Mouse (Mus musculus) ES-E14 (cell line): ENCODE measurements around the gene Htr1f.

Experiments used
- CHD2 ChIP-seq: IDR thresholded peaks from 2 replicates; pipeline ENCODE4 v1.6.1; 2014; ENCODE audit warnings: mild to moderate bottlenecking, low read depth, low read length, inconsistent platforms
- HCFC1 ChIP-seq: IDR thresholded peaks from 2 replicates; pipeline ENCODE4 v1.6.1; 2012; ENCODE audit warnings: low read length, inconsistent platforms, borderline replicate concordance; ENCODE audit not compliant: insufficient read depth
- MAFK ChIP-seq: IDR thresholded peaks from 2 replicates; pipeline ENCODE4 v1.6.1; 2014; ENCODE audit warnings: mild to moderate bottlenecking, low read depth, low read length, inconsistent platforms; ENCODE audit not compliant: insufficient read depth
- ZC3H11A ChIP-seq: IDR thresholded peaks from 2 replicates; pipeline ENCODE4 v1.6.1; 2012; ENCODE audit warnings: low read depth, mild to moderate bottlenecking, inconsistent platforms, low read length, borderline replicate concordance
- ZNF384 ChIP-seq: IDR thresholded peaks from 2 replicates; pipeline ENCODE4 v1.6.1; 2012; ENCODE audit warnings: low read depth, low read length, inconsistent platforms

DNA sequence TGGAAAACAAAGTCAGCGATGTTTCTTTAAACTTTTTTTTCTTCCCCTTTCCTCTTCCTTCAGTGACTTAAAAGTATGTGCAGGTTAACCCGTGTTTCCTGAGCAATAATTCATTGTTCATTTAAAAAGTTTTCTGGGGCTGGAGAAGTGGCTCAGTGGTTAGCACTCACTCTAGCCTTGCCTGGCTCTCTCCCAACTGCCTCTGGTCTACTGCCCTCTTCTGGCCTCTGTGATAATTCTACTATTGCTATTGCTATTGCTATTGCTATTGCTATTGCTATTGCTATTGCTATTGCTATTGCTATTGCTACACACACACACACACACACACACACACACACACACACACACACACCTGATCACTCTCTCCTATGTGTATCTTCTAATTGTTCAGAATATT, 206.6 kb downstream of the Htr1f start:
- TF ChIP-seq CHD2 (no peak), HCFC1 (no peak), MAFK (no peak), ZC3H11A (peak; percentile 66; the same call in 1 of the 2 replicates), ZNF384 (no peak)
